Mouse (Mus musculus) liver, embryonic 16.5 days (tissue): Measurements from ENCODE around the gene Try10. TPM values are rescaled to one million over a fixed set of nuclear protein-coding genes. Genes with fewer than 3 reads are reported as not detected.
"Not testable (repeated sequence)": the region's sequence is repeated elsewhere in the genome, so short reads cannot be mapped to it uniquely, and the experiment has no call there.

Experiments used
- ATAC-seq: fragments of 200-750 bp; cut with Nextera tagmentation; 2 replicates; pipeline ENCODE4 v1.8.0; 2017; ENCODE audit warnings: low read depth, mild to moderate bottlenecking, moderate number of reproducible peaks, moderate library complexity
- H3K27ac ChIP-seq: fragments of 300-500 bp; sonication (generic); 2 replicates; pipeline ENCODE4 v1.5.1; 2014; ENCODE audit warnings: mild to moderate bottlenecking, low read length
- H3K27me3 ChIP-seq: fragments of 300-500 bp; sonication (generic); 2 replicates; pipeline ENCODE4 v1.6.1; 2014; ENCODE audit warnings: low read depth, low read length, mixed read lengths; ENCODE audit not compliant: control insufficient read depth, insufficient read depth
- H3K36me3 ChIP-seq: fragments of 300-500 bp; sonication (generic); 2 replicates; pipeline ENCODE4 v1.6.1; 2014; ENCODE audit warnings: mild to moderate bottlenecking; ENCODE audit not compliant: control insufficient read depth, insufficient read depth
- H3K4me1 ChIP-seq: fragments of 300-500 bp; sonication (generic); 2 replicates; pipeline ENCODE4 v1.6.1; 2014; ENCODE audit warnings: low read depth, low read length, mixed read lengths; ENCODE audit not compliant: control insufficient read depth
- H3K4me2 ChIP-seq: fragments of 300-500 bp; sonication (generic); 2 replicates; pipeline ENCODE4 v1.6.1; 2014; ENCODE audit warnings: low read depth, low read length, mixed read lengths
- H3K4me3 ChIP-seq: fragments of 300-500 bp; sonication (generic); 2 replicates; pipeline ENCODE4 v1.5.1; 2014; ENCODE audit warnings: low read depth, mild to moderate bottlenecking, low read length
- H3K9ac ChIP-seq: fragments of 300-500 bp; sonication (generic); 2 replicates; pipeline ENCODE4 v1.6.1; 2014; ENCODE audit warnings: low read depth, low read length
- H3K9me3 ChIP-seq: fragments of 300-500 bp; sonication (generic); replicated peaks from 2 replicates; pipeline ENCODE4 v1.6.1; 2016; ENCODE audit warnings: low read length; ENCODE audit not compliant: control insufficient read depth
- WGBS: fragments of 180-500 bp; shearing (Covaris S2); extraction: QIAGEN DNeasy Blood & Tissue Kit; methylation state at CpG from one replicate; pipeline ENCODE4 v1.1.7; 2014; ENCODE audit not compliant: insufficient replicate concordance; 5-methylcytosine and 5-hydroxymethylcytosine counted together
- polyA plus RNA-seq: library from polyadenylated mRNA; unstranded; fragments of >200 nt; fragmentation: Nextera tagmentation; extraction: Ambion mirVana; gene quantifications from 2 replicates; pipeline ENCODE4 v1.2.1, GENCODE M21; 2015

Gene Try10
- 0.79 and 4.8 TPM in 2 replicates for polyA plus RNA-seq

GRCm38 (mm10) chr6:41353932-41354331, at the start of gene Try10:
Gene Try10 (plus strand): TSS chr6:41354105.
- no peak within 1 kb of the TSS for H3K9ac ChIP-seq
- H3K4me3 ChIP-seq = no peak within 1 kb of the TSS
- no peak within 1 kb of the TSS for H3K4me2 ChIP-seq
- no peaks in the 10 kb centered on the region for H3K9me3 ChIP-seq
- H3K36me3 ChIP-seq = no peaks in the 10 kb centered on the region
- H3K27ac ChIP-seq = no peak within 1 kb of the TSS
- no peaks in the 10 kb centered on the region for H3K27me3 ChIP-seq
- H3K4me1 ChIP-seq = no peaks in the 10 kb centered on the region
- ATAC-seq = no peak
- 52% methylated on average over 2 of the region's 2 CpGs for WGBS

GRCm38 (mm10) chr6:41316741-41317140, 37.2 kb upstream of the Try10 start, which contains the start of gene Try5:
Gene Try5 (minus strand): TSS chr6:41316841.
- not testable (repeated sequence) for H3K4me1 ChIP-seq, H3K4me2 ChIP-seq, H3K27ac ChIP-seq, H3K9ac ChIP-seq, H3K4me3 ChIP-seq, H3K9me3 ChIP-seq, H3K27me3 ChIP-seq, ATAC-seq, H3K36me3 ChIP-seq
- 53% methylated on average over 3 of the region's 3 CpGs for WGBS

- H3K27me3 ChIP-seq, H3K27ac ChIP-seq, H3K36me3 ChIP-seq, H3K9ac ChIP-seq, ATAC-seq, H3K9me3 ChIP-seq, H3K4me3 ChIP-seq, H3K4me1 ChIP-seq, H3K4me2 ChIP-seq: not testable (repeated sequence)
- 33% methylated on average over 1 of the region's 2 CpGs for WGBS
These were observed 19.9 kb downstream of the Try10 start for GRCm38 (mm10) chr6:41373772-41374171.

- not testable (repeated sequence) for ATAC-seq, H3K36me3 ChIP-seq, H3K4me3 ChIP-seq, H3K4me2 ChIP-seq, H3K4me1 ChIP-seq, H3K9ac ChIP-seq, H3K27me3 ChIP-seq, H3K9me3 ChIP-seq, H3K27ac ChIP-seq
These were observed 23.7 kb downstream of the Try10 start, which contains the start of gene Prss3 for GRCm38 (mm10) chr6:41377578-41377977. Gene Prss3 (minus strand): TSS chr6:41377678.

- H3K4me1 ChIP-seq = no peaks in the 10 kb centered on the region
- ATAC-seq = no peak
- no peak overlapping the region for H3K27ac ChIP-seq
- H3K27me3 ChIP-seq = no peaks in the 10 kb centered on the region
- 35% methylated on average over 2 of the region's 2 CpGs for WGBS
- no peaks in the 10 kb centered on the region for H3K9me3 ChIP-seq
- H3K9ac ChIP-seq = no peak overlapping the region
- H3K4me3 ChIP-seq = no peak overlapping the region
- no peak overlapping the region for H3K4me2 ChIP-seq
- H3K36me3 ChIP-seq = no peaks in the 10 kb centered on the region
These were observed 32.9 kb downstream of the Try10 start for GRCm38 (mm10) chr6:41386781-41387180.

- H3K4me1 ChIP-seq, H3K27me3 ChIP-seq, H3K4me2 ChIP-seq, H3K4me3 ChIP-seq, H3K27ac ChIP-seq, ATAC-seq, H3K36me3 ChIP-seq, H3K9ac ChIP-seq, H3K9me3 ChIP-seq: not testable (repeated sequence)
- WGBS = 39% methylated on average over 1 of the region's 1 CpGs
These were observed 37.7 kb downstream of the Try10 start for GRCm38 (mm10) chr6:41391640-41392039.

GRCm38 (mm10) chr6:41392056-41392455, 38.2 kb downstream of the Try10 start, which contains the start of gene Gm5771:
Gene Gm5771 (plus strand): TSS chr6:41392356.
- not testable (repeated sequence) for H3K27me3 ChIP-seq, H3K4me2 ChIP-seq, H3K27ac ChIP-seq, H3K9me3 ChIP-seq, ATAC-seq, H3K9ac ChIP-seq, H3K36me3 ChIP-seq, H3K4me3 ChIP-seq, H3K4me1 ChIP-seq

Other genes starting within 250 kb of the Try10 start
- gene Try4, start 51.8 kb upstream of the Try10 start, polyA plus RNA-seq = 0.52 TPM in 1 of 2 replicates, not detected in the other
- 0.49 and 3.7 TPM in 2 replicates for gene Try5, start 37.3 kb upstream of the Try10 start, polyA plus RNA-seq
- 0.39 and 2.5 TPM in 2 replicates for gene Prss3, start 23.6 kb downstream of the Try10 start, polyA plus RNA-seq
- 0.26 and 2.6 TPM in 2 replicates for gene Gm5771, start 38.3 kb downstream of the Try10 start, polyA plus RNA-seq
- gene Gm10334, start 92.0 kb downstream of the Try10 start, polyA plus RNA-seq = 0.18 and 1.7 TPM in 2 replicates
- gene Prss1, start 104.8 kb downstream of the Try10 start, polyA plus RNA-seq = 0.58 and 5.6 TPM in 2 replicates
- gene Prss2, start 167.7 kb downstream of the Try10 start, polyA plus RNA-seq = 0.46 and 4.0 TPM in 2 replicates